Mouse (Mus musculus) small intestine, adult 2 months (tissue): Measurements from ENCODE around the gene Arl15. TPM values are rescaled to one million over a fixed set of nuclear protein-coding genes. Genes with fewer than 3 reads are reported as not detected.

Experiments
- H3K27ac ChIP-seq: fragments of 200-500 bp; 2 replicates; pipeline ENCODE4 v1.5.1; 2012; ENCODE audit warnings: low read depth, low read length, control low read depth, inconsistent platforms; ENCODE audit not compliant: insufficient read depth
- H3K27me3 ChIP-seq: fragments of 200-500 bp; 2 replicates; pipeline ENCODE4 v1.6.1; 2012; ENCODE audit warnings: mild to moderate bottlenecking, moderate library complexity, low read length, inconsistent platforms; ENCODE audit not compliant: control insufficient read depth, insufficient read depth
- H3K36me3 ChIP-seq: fragments of 200-500 bp; 2 replicates; pipeline ENCODE4 v1.6.1; 2012; ENCODE audit warnings: mild to moderate bottlenecking, low read length, control low read depth, inconsistent platforms; ENCODE audit not compliant: control insufficient read depth, insufficient read depth
- H3K4me1 ChIP-seq: fragments of 200-500 bp; 2 replicates; pipeline ENCODE4 v1.6.1; 2012; ENCODE audit warnings: low read length, inconsistent platforms, mixed read lengths; ENCODE audit not compliant: control insufficient read depth, insufficient read depth, insufficient read length
- H3K4me3 ChIP-seq: fragments of 200-500 bp; 2 replicates; pipeline ENCODE4 v1.5.1; 2012; ENCODE audit warnings: low read depth, mild to moderate bottlenecking, control low read depth, inconsistent platforms, low read length, moderate library complexity
- CTCF ChIP-seq: fragments of 200-500 bp; IDR thresholded peaks from 2 replicates; pipeline ENCODE4 v1.5.1; 2012; ENCODE audit warnings: low read depth, mild to moderate bottlenecking, control low read depth, inconsistent platforms, low read length, moderate library complexity, mixed read lengths; ENCODE audit not compliant: insufficient replicate concordance, insufficient read length; ENCODE audit errors: extremely low read depth
- POLR2A ChIP-seq: fragments of 200-500 bp; IDR thresholded peaks from 2 replicates; pipeline ENCODE4 v1.6.1; 2012; ENCODE audit warnings: low read depth, mild to moderate bottlenecking, control low read depth, inconsistent platforms, low read length, moderate library complexity
- whole genome bisulfite sequencing: fragments of 180-500 bp; shearing (Covaris S2); methylation state at CpG from one replicate; pipeline ENCODE4 v1.1.7; 2018; 5-methylcytosine and 5-hydroxymethylcytosine counted together
- polyA plus RNA-seq: library from polyadenylated mRNA; depleted of rRNA; stranded (reverse); fragments of >200 nt; gene quantifications from 2 replicates; pipeline ENCODE4 v1.2.3, GENCODE M21; 2012

Gene Arl15
- polyA plus RNA-seq, 1 experiment = 2.0 TPM

GRCm38 (mm10) chr13:113888126-113888525 lies 93.8 kb downstream of the Arl15 start:
- Histone ChIP-seq H3K36me3 (no peaks in the 10 kb centered on the region), H3K4me1 (no peaks in the 10 kb centered on the region), H3K4me3 (no peak overlapping the region), H3K27ac (no peak overlapping the region), H3K27me3 (no peaks in the 10 kb centered on the region)
- 85% methylated on average over 5 of the region's 5 CpGs for WGBS
- TF ChIP-seq CTCF (no peak), POLR2A (no peak)

GRCm38 (mm10) chr13:113888704-113889103 lies 94.4 kb downstream of the Arl15 start:
- H3K4me3 ChIP-seq = no peak overlapping the region
- no peaks in the 10 kb centered on the region for H3K27me3 ChIP-seq
- TF ChIP-seq CTCF (no peak), POLR2A (no peak)
- WGBS = 93% methylated on average over 16 of the region's 16 CpGs
- no peak overlapping the region for H3K27ac ChIP-seq
- H3K4me1 ChIP-seq = no peaks in the 10 kb centered on the region
- no peaks in the 10 kb centered on the region for H3K36me3 ChIP-seq

- Histone ChIP-seq H3K4me3 (no peak overlapping the region), H3K36me3 (no peaks in the 10 kb centered on the region), H3K27ac (no peak overlapping the region), H3K4me1 (no peaks in the 10 kb centered on the region), H3K27me3 (no peaks in the 10 kb centered on the region)
- TF ChIP-seq POLR2A (no peak), CTCF (no peak)
- 86% methylated on average over 24 of the region's 24 CpGs for WGBS
Measured at GRCm38 (mm10) chr13:113889140-113890055, 95.1 kb downstream of the Arl15 start.

GRCm38 (mm10) chr13:113896684-113897083 lies 102.4 kb downstream of the Arl15 start:
- Histone ChIP-seq H3K4me1 (no peaks in the 10 kb centered on the region), H3K4me3 (no peak overlapping the region), H3K36me3 (no peaks in the 10 kb centered on the region), H3K27me3 (no peaks in the 10 kb centered on the region), H3K27ac (no peak overlapping the region)
- WGBS = 92% methylated on average over 10 of the region's 10 CpGs
- TF ChIP-seq CTCF (no peak), POLR2A (no peak)

GRCm38 (mm10) chr13:113897498-113897897 lies 103.2 kb downstream of the Arl15 start:
- Histone ChIP-seq H3K4me3 (no peak overlapping the region), H3K27me3 (no peaks in the 10 kb centered on the region), H3K4me1 (no peaks in the 10 kb centered on the region), H3K27ac (no peak overlapping the region), H3K36me3 (no peaks in the 10 kb centered on the region)
- no peak for TF ChIP-seq POLR2A
- no peak for TF ChIP-seq CTCF
- 84% methylated on average over 3 of the region's 3 CpGs for WGBS

GRCm38 (mm10) chr13:113897951-113898350 lies 103.6 kb downstream of the Arl15 start:
- H3K4me1 ChIP-seq = no peaks in the 10 kb centered on the region
- no peaks in the 10 kb centered on the region for H3K27me3 ChIP-seq
- no peak overlapping the region for H3K4me3 ChIP-seq
- no peak overlapping the region for H3K27ac ChIP-seq
- WGBS = 46% methylated on average over 9 of the region's 9 CpGs
- TF ChIP-seq CTCF (no peak), POLR2A (no peak)
- no peaks in the 10 kb centered on the region for H3K36me3 ChIP-seq

- Histone ChIP-seq H3K4me1 (no peaks in the 10 kb centered on the region), H3K27ac (no peak overlapping the region), H3K4me3 (no peak overlapping the region), H3K27me3 (no peaks in the 10 kb centered on the region), H3K36me3 (no peaks in the 10 kb centered on the region)
- 77% methylated on average over 11 of the region's 11 CpGs for WGBS
- no peak for TF ChIP-seq CTCF
- TF ChIP-seq POLR2A = no peak
Measured at GRCm38 (mm10) chr13:113901001-113901545, 106.8 kb downstream of the Arl15 start.
